In the genomic region with DNA sequence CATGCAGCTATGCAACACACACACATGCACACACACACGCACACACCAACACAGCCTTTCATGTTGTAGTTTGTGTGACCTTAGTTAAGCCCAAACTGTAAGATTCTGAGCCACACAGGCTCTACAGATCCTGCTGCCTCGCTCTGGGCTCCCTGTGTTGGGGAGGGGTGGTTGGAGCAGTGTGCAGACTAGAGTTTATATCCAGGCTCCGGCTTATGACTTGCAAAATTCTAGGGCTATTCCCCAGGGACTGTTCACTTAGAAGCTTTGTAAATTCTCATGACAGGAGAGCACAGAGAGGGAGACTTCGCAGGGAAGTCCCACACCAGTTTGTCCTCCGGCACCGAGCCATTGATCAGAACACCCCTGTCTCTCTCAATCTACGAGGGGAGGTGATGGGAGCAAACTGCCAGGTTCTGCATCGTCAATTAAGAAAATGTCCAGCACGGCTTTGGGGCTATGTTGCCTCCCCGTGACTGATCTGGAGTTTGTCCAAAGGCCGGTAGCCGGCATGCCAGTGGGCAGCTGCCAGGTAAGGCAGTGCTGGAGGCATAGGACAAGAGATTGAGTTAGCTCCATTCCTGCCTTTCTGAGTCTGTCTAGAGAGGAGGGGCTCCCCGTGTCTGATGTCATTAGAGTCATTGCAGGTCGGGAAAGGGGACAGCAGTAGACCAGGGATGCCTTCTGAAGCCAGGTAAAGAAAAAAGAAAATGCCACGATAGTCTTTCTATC, we compare ENCODE assay signal across 11 mouse cellular contexts. TPM values are rescaled to one million over a fixed set of nuclear protein-coding genes. Genes with fewer than 3 reads are reported as not detected.
DNase-seq lines count a peak whose midpoint lies in the region; ATAC-seq and TF ChIP-seq lines count a peak whose summit lies in the region.
"Had no signal": no experiment of that assay in that cellular context is flagged by ENCODE, and none has a peak within 500 bp of the region (broad histone marks: within the 10 kb centered on the region; RNA-seq: fewer than 3 reads in every experiment).

No protein-coding gene starts in this region.

- TF ChIP-seq POLR2A in brain, embryonic 14.5 days (IDR thresholded peaks at IDR 0.05; ENCODE audit: borderline replicate concordance, extremely low read depth, insufficient read depth, insufficient read length, poor library complexity, severe bottlenecking): no peak

- ATAC-seq in kidney, embryonic 14.5 days (ENCODE audit: low FRiP score, low TSS enrichment): 0 out of 2 replicates have a peak, but pooled peaks have one; percentile 35
- ATAC-seq in hindbrain, embryonic 15.5 days (ENCODE audit: low FRiP score, low read depth): no peak
- no peak for ATAC-seq in megakaryocyte, adult 5-6 weeks (ENCODE audit: poor library complexity, severe bottlenecking)
- ATAC-seq in megakaryocyte progenitor cell, adult 5-6 weeks (replicated peaks; ENCODE audit: poor library complexity): no peak
- ATAC-seq: forebrain, embryonic 15.5 days had no signal

- no peak overlapping the region for H3K4me2 ChIP-seq in kidney, embryonic 14.5 days (replicated peaks; ENCODE audit: low read depth, low read length)
- peak overlapping the region; percentile 17; the same call in 1 of the 2 replicates for H3K4me2 ChIP-seq in hindbrain, embryonic 15.5 days
- H3K4me2 ChIP-seq: forebrain, embryonic 15.5 days had no signal

- no peaks in the 10 kb centered on the region for H3K4me1 ChIP-seq in kidney, embryonic 14.5 days (ENCODE audit: control insufficient read depth, insufficient read depth, low read length)
- peaks cover 44% of the 10 kb centered on the region for H3K4me1 ChIP-seq in hindbrain, embryonic 15.5 days (replicated peaks)

- no peaks in the 10 kb centered on the region for H3K36me3 ChIP-seq in kidney, embryonic 14.5 days (ENCODE audit: control insufficient read depth, insufficient read depth, low read length)
- no peaks in the 10 kb centered on the region for H3K36me3 ChIP-seq in hindbrain, embryonic 15.5 days
- H3K36me3 ChIP-seq: forebrain, embryonic 15.5 days had no signal

- WGBS in kidney, embryonic 14.5 days: 58% methylated on average over 15 of the region's 15 CpGs
- WGBS in hindbrain, embryonic 15.5 days: 53% methylated on average over 15 of the region's 15 CpGs

- no peak overlapping the region for H3K4me3 ChIP-seq in kidney, embryonic 14.5 days (ENCODE audit: low read length)
- no peak overlapping the region for H3K4me3 ChIP-seq in hindbrain, embryonic 15.5 days
- H3K4me3 ChIP-seq: forebrain, embryonic 15.5 days had no signal

- no peak overlapping the region for H3K9ac ChIP-seq in kidney, embryonic 14.5 days (ENCODE audit: low read depth, low read length)
- H3K9ac ChIP-seq in hindbrain, embryonic 15.5 days: no peak overlapping the region
- H3K9ac ChIP-seq: forebrain, embryonic 15.5 days had no signal

- TF ChIP-seq CTCF in brain, embryonic 14.5 days (IDR thresholded peaks at IDR 0.05; ENCODE audit: borderline replicate concordance, extremely low read depth, insufficient read depth, insufficient read length): no peak

- no peaks in the 10 kb centered on the region for H3K9me3 ChIP-seq in kidney, embryonic 14.5 days (ENCODE audit: control insufficient read depth, low read length)
- H3K9me3 ChIP-seq in hindbrain, embryonic 15.5 days: no peaks in the 10 kb centered on the region
- H3K9me3 ChIP-seq: forebrain, embryonic 15.5 days had no signal

- no peak overlapping the region for H3K27ac ChIP-seq in kidney, embryonic 14.5 days (ENCODE audit: low read depth, low read length)
- H3K27ac ChIP-seq in hindbrain, embryonic 15.5 days (replicated peaks): 0 out of 2 replicates have a peak overlapping the region, but pooled peaks have one; percentile 12
- H3K27ac ChIP-seq: forebrain, embryonic 15.5 days had no signal

- peak; percentile 41 for DNase-seq in adrenal gland, postnatal 10 days
- no peak for DNase-seq in adrenal gland, postnatal 14 days
- no peak for DNase-seq in kidney, postnatal 25 days
- DNase-seq in brain, embryonic 14.5 days (ENCODE audit: low read depth): peak; percentile 55

- no peaks in the 10 kb centered on the region for H3K27me3 ChIP-seq in kidney, embryonic 14.5 days (ENCODE audit: control insufficient read depth, insufficient read depth, low read length)
- H3K27me3 ChIP-seq in hindbrain, embryonic 15.5 days: no peaks in the 10 kb centered on the region
- H3K27me3 ChIP-seq: forebrain, embryonic 15.5 days had no signal

RNA-seq across cellular contexts. Expression of a gene that starts 54.6 kb away (rescaled TPM):
- 1 to 10 TPM; 3.3 to 6.4 TPM for total RNA-seq in adrenal gland, postnatal 10 days (2021)
- 6.3 and 6.8 TPM in 2 replicates for total RNA-seq in adrenal gland, postnatal 14 days (2021)
- polyA plus RNA-seq in kidney, embryonic 14.5 days (2014; fragmentation: Nextera tagmentation; extraction: Ambion mirVana): 7.4 and 9.2 TPM in 2 replicates
- 21.2 and 30.4 TPM in 2 replicates for polyA plus RNA-seq in brain, embryonic 14.5 days (2012; rRNA removed)
- 36.0 and 36.2 TPM in 2 replicates for polyA plus RNA-seq in hindbrain, embryonic 15.5 days (2015; fragmentation: Nextera tagmentation; extraction: Ambion mirVana)
- 0.13 TPM in 1 of 2 replicates, not detected in the other for total RNA-seq in megakaryocyte, adult 5-6 weeks (2015)
- total RNA-seq in megakaryocyte, adult 5-6 weeks (2017): 0.33 TPM in 1 of 2 replicates, not detected in the other
- not detected in 2 replicates for total RNA-seq in megakaryocyte progenitor cell, adult 5-6 weeks (2015)
- not detected in 2 replicates for total RNA-seq in megakaryocyte progenitor cell, adult 5-6 weeks (2017)
- total RNA-seq: common myeloid progenitor, adult 5-6 weeks; liver, adult 2 months had no signal
- polyA plus RNA-seq: liver, adult 2 months had no signal

Comparison
In these comparisons a context has a peak if more than half of its experiments do, and no peak if none do; other contexts are left out.
1. DNase-seq: peak in adrenal gland, postnatal 10 days (single experiment) and brain, embryonic 14.5 days (single experiment); none in adrenal gland, postnatal 14 days (single experiment) and kidney, postnatal 25 days (0 of 2).